ENCODE assay signal across 19 mouse cellular contexts in the genomic region with DNA sequence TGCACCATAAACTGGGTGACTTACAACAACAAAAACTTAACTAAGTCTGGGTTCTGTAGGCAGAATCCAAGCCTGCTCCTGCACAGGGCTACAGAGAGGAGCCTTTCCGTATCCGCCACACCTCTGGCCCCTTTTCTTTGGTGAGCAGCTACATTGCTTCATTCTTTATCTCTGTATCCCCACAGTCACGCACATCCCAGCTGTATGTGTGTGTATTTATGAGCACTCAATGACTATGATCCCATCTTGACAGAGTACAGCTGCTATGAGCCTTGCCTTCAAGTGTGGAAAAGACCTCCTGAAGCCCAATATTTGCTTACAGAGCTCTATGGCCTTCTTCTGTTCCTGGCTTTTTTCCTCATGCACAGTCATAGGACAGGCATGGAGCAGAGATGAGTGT.
"Had no signal": no experiment of that assay in that cellular context is flagged by ENCODE, and none has a peak within 500 bp of the region (broad histone marks: within the 10 kb centered on the region; RNA-seq: fewer than 3 reads in every experiment).

No protein-coding gene starts in this region.

- DNase-seq: kidney, postnatal 10 days; left cerebral cortex, postnatal 4 days; liver, postnatal 0 days; lung, postnatal 14 days; lung, postnatal 4 days; midbrain, embryonic 14.5 days; right cerebral cortex, postnatal 14 days; right cerebral cortex, postnatal 4 days; thymus, adult 2 months; thymus, postnatal 14 days had no signal

- H3K4me2 ChIP-seq: hindbrain, embryonic 13.5 days; limb, embryonic 12.5 days; limb, embryonic 15.5 days; liver, embryonic 11.5 days; lung, embryonic 15.5 days; midbrain, embryonic 11.5 days had no signal

- H3K9me3 ChIP-seq: hindbrain, embryonic 13.5 days; limb, embryonic 12.5 days; limb, embryonic 15.5 days; lung, embryonic 15.5 days had no signal

- H3K36me3 ChIP-seq: hindbrain, embryonic 13.5 days; limb, embryonic 12.5 days; limb, embryonic 15.5 days; lung, embryonic 15.5 days had no signal

- H3K27ac ChIP-seq: hindbrain, embryonic 13.5 days; limb, embryonic 12.5 days; limb, embryonic 15.5 days; liver, embryonic 14.5 days; lung, embryonic 15.5 days had no signal

- H3K27me3 ChIP-seq: hindbrain, embryonic 13.5 days; limb, embryonic 12.5 days; limb, embryonic 15.5 days; lung, embryonic 15.5 days had no signal

- ATAC-seq: hindbrain, embryonic 16.5 days; intestine, postnatal 0 days; liver, postnatal 0 days had no signal

- H3K4me1 ChIP-seq: limb, embryonic 12.5 days; limb, embryonic 15.5 days; lung, embryonic 15.5 days had no signal

- H3K9ac ChIP-seq: hindbrain, embryonic 13.5 days; limb, embryonic 12.5 days; limb, embryonic 15.5 days; liver, embryonic 14.5 days; liver, postnatal 0 days; lung, embryonic 15.5 days had no signal

- H3K4me3 ChIP-seq: hindbrain, embryonic 13.5 days; limb, embryonic 12.5 days; limb, embryonic 15.5 days; lung, embryonic 15.5 days had no signal
